Mouse (Mus musculus): ENCODE measurements at regions not wholly inside any gene's neighbourhood (a gene's known extent, or its start where the extent isn't known, plus 50 kb on each side); places are given as distances from the start of the nearest gene placed in this dataset.

GRCm38 (mm10) chr6:100491811-100492210, 179.1 kb downstream of the Shq1 start:
- DNase-seq, result no peak
- Histone ChIP-seq H3K27me3 (ENCODE audit: insufficient read depth, low read length) (no peaks in the 10 kb centered on the region), H3K4me3 (ENCODE audit: low read depth, low read length) (no peak overlapping the region), H3K36me3 (replicated peaks; ENCODE audit: insufficient read depth, low read length) (no peaks in the 10 kb centered on the region), H3K27ac (ENCODE audit: low read depth) (no peak overlapping the region), H3K4me2 (ENCODE audit: low read depth, low read length) (no peak overlapping the region), H3K4me1 (ENCODE audit: insufficient read depth) (no peaks in the 10 kb centered on the region), H3K9ac (replicated peaks) (no peak overlapping the region), H3K9me3 (ENCODE audit: low read length) (no peaks in the 10 kb centered on the region)
- 0 out of 2 replicates have a peak, but pooled peaks have one; percentile 3 for ATAC-seq
- TF ChIP-seq CTCF (IDR thresholded peaks at IDR 0.05; ENCODE audit: low read depth) (no peak), EP300 (IDR thresholded peaks at IDR 0.05; ENCODE audit: low read depth) (no peak)
- 69% methylated on average over 6 of the region's 6 CpGs for WGBS (ENCODE audit: insufficient replicate concordance)

DNA sequence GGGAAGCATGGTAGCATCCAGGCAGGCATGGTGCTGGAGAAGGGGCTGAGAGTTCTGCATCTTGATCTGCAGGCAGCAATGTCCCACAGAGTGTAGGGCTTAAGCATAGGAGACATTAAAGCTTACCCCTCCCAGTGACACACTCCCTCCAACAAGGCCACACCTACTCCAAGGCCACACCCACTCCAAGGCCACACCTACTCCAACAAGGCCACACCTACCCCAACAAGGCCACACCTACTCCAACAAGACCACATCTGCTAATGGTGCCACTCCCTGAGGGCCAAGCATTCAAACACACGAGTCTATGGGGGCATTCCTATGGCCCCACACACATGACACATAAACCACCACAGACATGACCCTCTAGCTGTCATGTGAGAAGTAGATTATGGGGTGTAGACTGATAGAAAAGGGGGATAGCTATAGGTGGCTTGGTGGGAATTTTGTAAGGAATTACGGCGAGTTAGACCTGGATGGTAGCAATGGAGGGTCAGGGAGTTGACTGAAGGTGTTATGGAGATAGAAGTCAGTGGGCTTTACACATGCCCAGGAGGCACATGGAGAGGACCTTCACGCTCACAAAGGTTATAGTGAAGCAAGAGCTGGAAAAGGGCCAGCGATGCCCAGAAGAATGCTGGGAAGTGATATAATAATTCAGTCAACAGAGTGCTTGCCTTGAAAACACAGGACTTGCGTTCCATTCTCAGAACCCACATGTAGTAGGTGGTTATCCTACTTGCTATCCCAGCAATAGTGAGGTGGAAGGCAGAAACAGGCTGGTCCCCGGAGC, 179.8 kb downstream of the Shq1 start:
- Histone ChIP-seq H3K4me2 (ENCODE audit: low read depth, low read length) (no peak overlapping the region), H3K27me3 (ENCODE audit: insufficient read depth, low read length) (no peaks in the 10 kb centered on the region), H3K27ac (ENCODE audit: low read depth) (no peak overlapping the region), H3K36me3 (replicated peaks; ENCODE audit: insufficient read depth, low read length) (no peaks in the 10 kb centered on the region), H3K9ac (replicated peaks) (no peak overlapping the region), H3K9me3 (ENCODE audit: low read length) (no peaks in the 10 kb centered on the region), H3K4me1 (ENCODE audit: insufficient read depth) (no peaks in the 10 kb centered on the region), H3K4me3 (ENCODE audit: low read depth, low read length) (no peak overlapping the region)
- TF ChIP-seq CTCF (IDR thresholded peaks at IDR 0.05; ENCODE audit: low read depth) (no peak), EP300 (IDR thresholded peaks at IDR 0.05; ENCODE audit: low read depth) (no peak)
- ATAC-seq (peak; percentile 83), DNase-seq (peak; percentile 52)
- WGBS (ENCODE audit: insufficient replicate concordance), result 83% methylated on average over 7 of the region's 7 CpGs

DNA sequence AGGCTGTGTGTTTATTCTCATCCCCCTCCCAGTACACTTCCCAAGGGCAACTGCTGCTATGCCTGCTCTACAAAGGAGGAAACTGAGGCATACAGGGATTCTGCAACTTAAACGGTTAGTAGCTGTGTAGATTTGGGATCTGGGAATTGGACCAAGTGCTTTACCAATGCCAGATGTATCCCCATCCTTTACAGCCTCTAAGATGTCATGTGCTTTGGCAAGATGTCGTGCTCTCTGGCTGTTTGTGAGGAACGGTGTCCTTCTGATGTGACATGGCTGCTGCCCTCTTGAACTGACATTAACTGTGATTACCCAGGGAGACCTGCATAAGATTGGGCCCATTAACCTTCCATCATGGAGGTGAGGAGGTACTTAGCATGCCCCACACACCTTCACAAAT, 187.1 kb downstream of the Shq1 start:
- Histone ChIP-seq H3K4me3 (ENCODE audit: low read depth, low read length) (no peak overlapping the region), H3K27me3 (ENCODE audit: insufficient read depth, low read length) (no peaks in the 10 kb centered on the region), H3K27ac (ENCODE audit: low read depth) (no peak overlapping the region), H3K36me3 (replicated peaks; ENCODE audit: insufficient read depth, low read length) (no peaks in the 10 kb centered on the region), H3K4me1 (ENCODE audit: insufficient read depth) (peaks cover 15% of the 10 kb centered on the region), H3K4me2 (ENCODE audit: low read depth, low read length) (no peak overlapping the region), H3K9ac (replicated peaks) (no peak overlapping the region), H3K9me3 (ENCODE audit: low read length) (no peaks in the 10 kb centered on the region)
- no peak for TF ChIP-seq EP300 (IDR thresholded peaks at IDR 0.05; ENCODE audit: low read depth)
- no peak for TF ChIP-seq CTCF (IDR thresholded peaks at IDR 0.05; ENCODE audit: low read depth)
- 55% methylated on average over 3 of the region's 3 CpGs for WGBS (ENCODE audit: insufficient replicate concordance)
- DNase-seq (no peak), ATAC-seq (no peak)

DNA sequence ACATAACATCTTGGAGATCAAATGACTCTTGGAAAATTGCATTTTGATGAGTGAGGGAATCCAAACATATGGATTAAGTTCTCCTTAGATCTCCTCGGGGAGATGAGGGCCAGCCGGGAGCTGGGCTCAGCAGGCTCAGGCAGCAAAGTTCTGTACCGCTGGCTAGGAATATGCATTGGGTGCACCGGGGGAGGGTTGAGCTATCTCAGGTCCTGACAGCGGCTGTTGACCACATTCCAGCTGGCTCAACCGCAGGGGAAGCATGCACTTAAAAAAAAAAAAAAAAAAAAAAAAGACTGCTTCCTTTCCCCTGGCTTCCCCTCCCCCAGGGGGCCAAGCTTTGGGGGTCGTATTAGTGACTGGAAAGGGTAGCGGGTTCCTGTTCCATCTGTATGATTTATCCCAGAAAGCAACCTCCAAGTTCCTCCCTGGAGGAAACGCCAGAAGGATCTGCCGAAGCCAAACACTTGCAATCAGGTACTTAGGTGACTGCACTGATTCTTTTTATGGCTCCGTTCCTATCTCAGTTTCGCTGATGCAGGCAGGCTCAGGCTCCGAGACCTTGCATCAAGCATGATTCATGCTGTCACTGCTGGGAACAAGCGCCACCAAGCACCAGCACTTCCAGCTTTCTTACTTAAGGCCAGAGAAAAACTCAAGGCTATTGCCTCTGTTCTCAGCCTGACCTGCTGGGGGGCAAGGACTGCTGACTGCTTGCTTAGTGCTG, 187.7 kb downstream of the Shq1 start:
- Histone ChIP-seq H3K36me3 (replicated peaks; ENCODE audit: insufficient read depth, low read length) (no peaks in the 10 kb centered on the region), H3K27ac (ENCODE audit: low read depth) (no peak overlapping the region), H3K9me3 (ENCODE audit: low read length) (no peaks in the 10 kb centered on the region), H3K4me3 (ENCODE audit: low read depth, low read length) (no peak overlapping the region), H3K4me2 (ENCODE audit: low read depth, low read length) (peak overlapping the region; percentile 19; the same call in 1 of the 2 replicates), H3K4me1 (ENCODE audit: insufficient read depth) (peaks cover 15% of the 10 kb centered on the region), H3K9ac (replicated peaks) (no peak overlapping the region), H3K27me3 (ENCODE audit: insufficient read depth, low read length) (no peaks in the 10 kb centered on the region)
- DNase-seq, result peak; percentile 29
- TF ChIP-seq EP300 (IDR thresholded peaks at IDR 0.05; ENCODE audit: low read depth) (no peak), CTCF (IDR thresholded peaks at IDR 0.05; ENCODE audit: low read depth) (no peak)
- 0 out of 2 replicates have a peak, but pooled peaks have one; percentile 23 for ATAC-seq
- WGBS (ENCODE audit: insufficient replicate concordance), result 8% methylated on average over 14 of the region's 14 CpGs

GRCm38 (mm10) chr6:100482572-100482971, 188.4 kb downstream of the Shq1 start:
- Histone ChIP-seq H3K27ac (ENCODE audit: low read depth) (no peak overlapping the region), H3K9ac (replicated peaks) (no peak overlapping the region), H3K4me1 (ENCODE audit: insufficient read depth) (peaks cover 15% of the 10 kb centered on the region), H3K4me2 (ENCODE audit: low read depth, low read length) (no peak overlapping the region), H3K9me3 (ENCODE audit: low read length) (no peaks in the 10 kb centered on the region), H3K4me3 (ENCODE audit: low read depth, low read length) (no peak overlapping the region), H3K36me3 (replicated peaks; ENCODE audit: insufficient read depth, low read length) (no peaks in the 10 kb centered on the region), H3K27me3 (ENCODE audit: insufficient read depth, low read length) (no peaks in the 10 kb centered on the region)
- WGBS (ENCODE audit: insufficient replicate concordance), result 21% methylated on average over 7 of the region's 7 CpGs
- TF ChIP-seq CTCF (IDR thresholded peaks at IDR 0.05; ENCODE audit: low read depth) (no peak), EP300 (IDR thresholded peaks at IDR 0.05; ENCODE audit: low read depth) (no peak)
- DNase-seq (no peak), ATAC-seq (no peak)

GRCm38 (mm10) chr6:100480525-100480924, 190.4 kb downstream of the Shq1 start:
- H3K27me3 ChIP-seq (ENCODE audit: insufficient read depth, low read length), result no peaks in the 10 kb centered on the region
- no peak overlapping the region for H3K9ac ChIP-seq (replicated peaks)
- ATAC-seq (no peak), DNase-seq (no peak)
- H3K9me3 ChIP-seq (ENCODE audit: low read length), result no peaks in the 10 kb centered on the region
- H3K4me3 ChIP-seq (ENCODE audit: low read depth, low read length), result no peak overlapping the region
- H3K27ac ChIP-seq (ENCODE audit: low read depth), result no peak overlapping the region
- H3K36me3 ChIP-seq (replicated peaks; ENCODE audit: insufficient read depth, low read length), result no peaks in the 10 kb centered on the region
- TF ChIP-seq CTCF (IDR thresholded peaks at IDR 0.05; ENCODE audit: low read depth), result no peak
- no peak for TF ChIP-seq EP300 (IDR thresholded peaks at IDR 0.05; ENCODE audit: low read depth)
- peaks cover 25% of the 10 kb centered on the region for H3K4me1 ChIP-seq (ENCODE audit: insufficient read depth)
- WGBS (ENCODE audit: insufficient replicate concordance), result 32% methylated on average over 3 of the region's 3 CpGs
- no peak overlapping the region for H3K4me2 ChIP-seq (ENCODE audit: low read depth, low read length)

All from liver, postnatal 0 days (tissue).